Mouse (Mus musculus): ENCODE results near the gene Abcd4.

The Abcd4 gene

GRCm38 (mm10) chr12:84571466-84572340, 45.5 kb downstream of the Abcd4 start:
- peak; percentile 71 for DNase-seq

- peak; percentile 14 for DNase-seq
Measured at GRCm38 (mm10) chr12:84570694-84571415, 46.4 kb downstream of the Abcd4 start.

- no peak for DNase-seq
Measured at GRCm38 (mm10) chr12:84569976-84570693, 47.1 kb downstream of the Abcd4 start.

- DNase-seq: no peak
Measured at GRCm38 (mm10) chr12:84569336-84569970, 47.8 kb downstream of the Abcd4 start, which contains the start of gene Vsx2. Gene Vsx2 (plus strand): TSS chr12:84569762.

GRCm38 (mm10) chr12:84567576-84567975, 49.6 kb downstream of the Abcd4 start:
- no peak for DNase-seq

GRCm38 (mm10) chr12:84562558-84562957, 54.7 kb downstream of the Abcd4 start:
- DNase-seq: no peak

GRCm38 (mm10) chr12:84555218-84555617, 62.0 kb downstream of the Abcd4 start:
- no peak for DNase-seq

All from thymus, postnatal 14 days (tissue).